ENCODE assay signal across 9 mouse cellular contexts in genomic region chr3:126668123-126668522, GRCm38 (mm10).
DNase-seq lines count a peak whose midpoint lies in the region; ATAC-seq and TF ChIP-seq lines count a peak whose summit lies in the region.
"Had no signal": no experiment of that assay in that cellular context is flagged by ENCODE, and none has a peak within 500 bp of the region (broad histone marks: within the 10 kb centered on the region; RNA-seq: fewer than 3 reads in every experiment).

No protein-coding gene starts in this region.

- no peaks in the 10 kb centered on the region for H3K9me3 ChIP-seq in intestine, embryonic 14.5 days (ENCODE audit: control insufficient read depth, low read length)
- H3K9me3 ChIP-seq in intestine, postnatal 0 days (ENCODE audit: control insufficient read depth), result no peaks in the 10 kb centered on the region
- no peaks in the 10 kb centered on the region for H3K9me3 ChIP-seq in lung, postnatal 0 days (ENCODE audit: low read length)

- no peak overlapping the region for H3K4me3 ChIP-seq in intestine, embryonic 14.5 days (ENCODE audit: low read depth, low read length)
- H3K4me3 ChIP-seq in intestine, postnatal 0 days (ENCODE audit: low read depth, low read length), result no peak overlapping the region
- no peak overlapping the region for H3K4me3 ChIP-seq in lung, postnatal 0 days (ENCODE audit: low read depth, low read length)

- no peaks in the 10 kb centered on the region for H3K27me3 ChIP-seq in intestine, embryonic 14.5 days (replicated peaks; ENCODE audit: control insufficient read depth, insufficient read depth, low read length)
- H3K27me3 ChIP-seq in intestine, postnatal 0 days (replicated peaks; ENCODE audit: control insufficient read depth, insufficient read depth, low read length), result no peaks in the 10 kb centered on the region
- no peaks in the 10 kb centered on the region for H3K27me3 ChIP-seq in lung, postnatal 0 days (replicated peaks; ENCODE audit: insufficient read depth, low read length)

- no peak for TF ChIP-seq CTCF in intestine, postnatal 0 days (IDR thresholded peaks at IDR 0.05; ENCODE audit: low read depth)
- no peak for TF ChIP-seq CTCF in lung, postnatal 0 days (IDR thresholded peaks at IDR 0.05)

- no peaks in the 10 kb centered on the region for H3K36me3 ChIP-seq in intestine, embryonic 14.5 days (ENCODE audit: control insufficient read depth, insufficient read depth, low read length)
- H3K36me3 ChIP-seq in intestine, postnatal 0 days (ENCODE audit: control insufficient read depth, insufficient read depth), result no peaks in the 10 kb centered on the region
- H3K36me3 ChIP-seq in lung, postnatal 0 days (ENCODE audit: insufficient read depth, low read length), result no peaks in the 10 kb centered on the region

- TF ChIP-seq EP300 in lung, postnatal 0 days (IDR thresholded peaks at IDR 0.05), result no peak

- no peak overlapping the region for H3K9ac ChIP-seq in intestine, embryonic 14.5 days (ENCODE audit: low read length)
- no peak overlapping the region for H3K9ac ChIP-seq in intestine, postnatal 0 days (ENCODE audit: low read depth, low read length)
- H3K9ac ChIP-seq in lung, postnatal 0 days (replicated peaks; ENCODE audit: low read depth), result no peak overlapping the region

- H3K4me1 ChIP-seq in intestine, embryonic 14.5 days (replicated peaks; ENCODE audit: control insufficient read depth, insufficient read depth, low read length), result peaks cover 19% of the 10 kb centered on the region
- 0 out of 2 replicates have a peak, but pooled peaks cover 3% of the 10 kb centered on the region for H3K4me1 ChIP-seq in intestine, postnatal 0 days (replicated peaks; ENCODE audit: control insufficient read depth, insufficient read depth, low read length)
- H3K4me1 ChIP-seq in lung, postnatal 0 days (ENCODE audit: insufficient read depth, low read depth, low read length), result peaks cover 13% of the 10 kb centered on the region; the same call in 1 of the 2 replicates

- ATAC-seq in intestine, embryonic 14.5 days (replicated peaks; ENCODE audit: low FRiP score, low TSS enrichment, low read depth), result no peak
- no peak for ATAC-seq in intestine, postnatal 0 days
- peak; percentile 52 for ATAC-seq in lung, postnatal 0 days
- ATAC-seq in erythroid progenitor cell, adult 5-6 weeks (replicated peaks; ENCODE audit: low FRiP score, poor library complexity, severe bottlenecking), result no peak

- 27% methylated on average over 3 of the region's 3 CpGs for whole genome bisulfite sequencing in intestine, embryonic 14.5 days
- WGBS in intestine, postnatal 0 days, result 56% methylated on average over 3 of the region's 3 CpGs
- WGBS in lung, postnatal 0 days, result 9% methylated on average over 3 of the region's 3 CpGs

- H3K27ac ChIP-seq in intestine, embryonic 14.5 days (ENCODE audit: low read depth), result peak overlapping the region; percentile 33
- H3K27ac ChIP-seq in intestine, postnatal 0 days (ENCODE audit: low read depth, low read length), result no peak overlapping the region
- H3K27ac ChIP-seq in lung, postnatal 0 days (ENCODE audit: low read length), result no peak overlapping the region
- H3K27ac ChIP-seq: kidney, postnatal 0 days had no signal

- no peak overlapping the region for H3K4me2 ChIP-seq in intestine, embryonic 14.5 days (ENCODE audit: low read length)
- H3K4me2 ChIP-seq in intestine, postnatal 0 days (replicated peaks; ENCODE audit: low read depth), result no peak overlapping the region
- H3K4me2 ChIP-seq in lung, postnatal 0 days (replicated peaks; ENCODE audit: low read depth, low read length), result no peak overlapping the region

- peak; percentile 54 for DNase-seq in intestine, embryonic 14.5 days (ENCODE audit: low spot score)
- DNase-seq in brain, adult 2 months (ENCODE audit: low read depth, low spot score), result peak; percentile 67
- peak; percentile 50 for DNase-seq in cerebellum, postnatal 36 days
- DNase-seq in lung, postnatal 0 days (ENCODE audit: low spot score), result peak; percentile 65
- no peak for DNase-seq in embryo, embryonic 10 days (ENCODE audit: low spot score)
- no peak for DNase-seq in spleen, postnatal 14 days (ENCODE audit: low spot score in 2 of 2)

Comparison
In these comparisons a context has a peak if more than half of its experiments do, and no peak if none do; other contexts are left out.
1. DNase-seq: peak in intestine, embryonic 14.5 days (single experiment), brain, adult 2 months (single experiment), cerebellum, postnatal 36 days (2 of 2) and lung, postnatal 0 days (single experiment); none in embryo, embryonic 10 days (single experiment) and spleen, postnatal 14 days (0 of 2).